Mouse (Mus musculus) heart, embryonic 15.5 days (tissue): Measurements from ENCODE around the gene Adra2a. TPM values are rescaled to one million over a fixed set of nuclear protein-coding genes. Genes with fewer than 3 reads are reported as not detected.
A peak's percentile ranks its signal among the peaks of the same experiment; 100 is the strongest.

Experiments used
- ATAC-seq: fragments of 200-750 bp; cut with Nextera tagmentation; replicated peaks from 2 replicates; pipeline ENCODE4 v1.8.0; 2017; ENCODE audit warnings: low read depth, moderate TSS enrichment; ENCODE audit not compliant: insufficient number of reproducible peaks, insufficient read depth, low FRiP score
- H3K27ac ChIP-seq: fragments of 300-500 bp; sonication (generic); 2 replicates; pipeline ENCODE4 v1.5.1; 2015; ENCODE audit warnings: mild to moderate bottlenecking, inconsistent platforms
- H3K27me3 ChIP-seq: fragments of 300-500 bp; sonication (generic); 2 replicates; pipeline ENCODE4 v1.6.1; 2015; ENCODE audit warnings: inconsistent platforms
- H3K36me3 ChIP-seq: fragments of 300-500 bp; sonication (generic); 2 replicates; pipeline ENCODE4 v1.6.1; 2015; ENCODE audit warnings: mild to moderate bottlenecking, inconsistent platforms
- H3K4me1 ChIP-seq: fragments of 300-500 bp; sonication (generic); replicated peaks from 2 replicates; pipeline ENCODE4 v1.6.1; 2015; ENCODE audit warnings: inconsistent platforms
- H3K4me2 ChIP-seq: fragments of 300-500 bp; sonication (generic); 2 replicates; pipeline ENCODE4 v1.6.1; 2015; ENCODE audit warnings: inconsistent platforms, mild to moderate bottlenecking, moderate library complexity
- H3K4me3 ChIP-seq: fragments of 300-500 bp; sonication (generic); 2 replicates; pipeline ENCODE4 v1.5.1; 2015; ENCODE audit warnings: mild to moderate bottlenecking, inconsistent platforms
- H3K9ac ChIP-seq: fragments of 300-500 bp; sonication (generic); 2 replicates; pipeline ENCODE4 v1.6.1; 2015; ENCODE audit warnings: mild to moderate bottlenecking, inconsistent platforms
- H3K9me3 ChIP-seq: fragments of 300-500 bp; sonication (generic); replicated peaks from 2 replicates; pipeline ENCODE4 v1.6.1; 2016; ENCODE audit warnings: inconsistent platforms
- WGBS: fragments of 180-500 bp; shearing (Covaris S2); methylation state at CpG from one replicate; pipeline ENCODE4 v1.1.7; 2015; ENCODE audit warnings: mixed read lengths; 5-methylcytosine and 5-hydroxymethylcytosine counted together
- polyA plus RNA-seq: library from polyadenylated mRNA; unstranded; fragments of >200 nt; fragmentation: Nextera tagmentation; extraction: Ambion mirVana; gene quantifications from 2 replicates; pipeline ENCODE4 v1.2.1, GENCODE M21; 2015

Adra2a gene
- polyA plus RNA-seq = 0.05 and 0.19 TPM in 2 replicates

DNA sequence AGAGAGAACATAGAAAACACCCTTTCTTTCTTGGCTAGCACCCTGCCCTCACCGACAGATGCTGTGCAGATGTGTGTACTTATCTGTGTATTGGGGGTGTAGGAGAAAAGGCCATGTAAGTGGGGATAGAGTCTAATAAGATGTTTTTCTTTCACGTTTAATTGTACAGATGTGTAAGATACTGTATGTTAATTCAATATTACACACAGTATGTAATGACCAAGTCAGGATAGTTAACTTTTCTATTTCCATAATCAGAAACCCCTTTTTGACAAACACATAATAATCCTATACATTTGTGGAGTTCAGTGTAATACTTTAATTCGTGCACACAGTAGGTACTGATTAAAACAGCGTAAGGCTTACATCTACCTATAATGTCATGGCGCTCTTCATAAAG is at the start of gene Adra2a:
TSS of gene Adra2a (plus strand) at position 301 of the 400 bp plus-strand sequence.
- H3K27me3 ChIP-seq = peaks cover 56% of the 10 kb centered on the region
- H3K9me3 ChIP-seq = no peaks in the 10 kb centered on the region
- no peaks in the 10 kb centered on the region for H3K36me3 ChIP-seq
- H3K9ac ChIP-seq = peak within 1 kb of the TSS; percentile 58
- WGBS = 75% methylated on average over 5 of the region's 5 CpGs
- peak within 1 kb of the TSS; percentile 62 for H3K4me3 ChIP-seq
- H3K27ac ChIP-seq = no peak within 1 kb of the TSS
- H3K4me1 ChIP-seq = peaks cover 48% of the 10 kb centered on the region
- ATAC-seq = no peak
- H3K4me2 ChIP-seq = peak within 1 kb of the TSS; percentile 98

DNA sequence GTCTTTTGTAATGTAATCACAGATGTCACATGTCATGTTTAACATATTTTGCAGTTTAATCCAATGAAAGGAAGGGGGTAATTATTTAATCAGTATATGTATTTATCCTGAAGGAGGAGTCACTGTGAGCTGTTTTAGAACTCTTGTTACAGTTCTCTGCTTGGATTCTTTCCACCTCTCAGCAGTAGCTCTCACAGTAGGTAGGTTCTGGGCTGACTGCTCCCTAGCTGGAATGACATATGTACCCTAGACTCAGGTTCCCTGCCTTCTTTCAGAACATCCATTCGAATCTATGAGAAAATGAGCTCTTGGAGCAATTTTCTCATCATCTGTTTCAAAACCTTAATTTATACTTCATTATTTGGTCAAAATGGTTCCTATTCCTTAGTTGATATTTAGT is 49.7 kb upstream of the Adra2a start:
- 75% methylated on average over 1 of the region's 1 CpGs for WGBS

DNA sequence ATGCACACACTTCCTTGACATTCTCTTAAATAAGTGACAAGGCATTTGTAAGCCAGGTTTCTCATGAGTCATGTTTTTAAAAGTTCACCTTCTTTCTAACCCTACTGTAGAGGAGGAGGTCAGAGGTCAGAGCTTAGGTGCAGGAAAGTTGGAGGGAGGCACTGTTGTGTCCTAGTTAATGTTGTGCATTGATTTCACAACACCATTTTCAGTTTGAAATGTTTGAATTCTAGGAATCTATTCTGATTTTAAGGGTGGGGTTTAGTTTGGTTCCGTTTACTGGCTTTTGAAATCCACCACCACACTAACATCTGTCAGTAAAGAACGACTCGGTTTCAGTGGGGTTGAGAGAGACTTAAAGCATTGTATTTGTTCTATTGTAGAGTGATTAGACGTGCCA is 33.0 kb upstream of the Adra2a start:
- WGBS = 78% methylated on average over 4 of the region's 4 CpGs
- no peaks in the 10 kb centered on the region for H3K27me3 ChIP-seq
- no peaks in the 10 kb centered on the region for H3K36me3 ChIP-seq
- no peaks in the 10 kb centered on the region for H3K9me3 ChIP-seq
- ATAC-seq = no peak
- no peak overlapping the region for H3K4me3 ChIP-seq
- no peak overlapping the region for H3K9ac ChIP-seq
- H3K27ac ChIP-seq = no peak overlapping the region
- no peaks in the 10 kb centered on the region for H3K4me1 ChIP-seq
- H3K4me2 ChIP-seq = no peak overlapping the region

More for the DNA sequence above, 49.7 kb upstream of the Adra2a start:
- Histone ChIP-seq H3K4me2 (no peak overlapping the region), H3K27ac (no peak overlapping the region), H3K36me3 (no peaks in the 10 kb centered on the region), H3K9me3 (no peaks in the 10 kb centered on the region), H3K9ac (no peak overlapping the region), H3K4me3 (no peak overlapping the region), H3K27me3 (no peaks in the 10 kb centered on the region), H3K4me1 (no peaks in the 10 kb centered on the region)
- no peak for ATAC-seq

DNA sequence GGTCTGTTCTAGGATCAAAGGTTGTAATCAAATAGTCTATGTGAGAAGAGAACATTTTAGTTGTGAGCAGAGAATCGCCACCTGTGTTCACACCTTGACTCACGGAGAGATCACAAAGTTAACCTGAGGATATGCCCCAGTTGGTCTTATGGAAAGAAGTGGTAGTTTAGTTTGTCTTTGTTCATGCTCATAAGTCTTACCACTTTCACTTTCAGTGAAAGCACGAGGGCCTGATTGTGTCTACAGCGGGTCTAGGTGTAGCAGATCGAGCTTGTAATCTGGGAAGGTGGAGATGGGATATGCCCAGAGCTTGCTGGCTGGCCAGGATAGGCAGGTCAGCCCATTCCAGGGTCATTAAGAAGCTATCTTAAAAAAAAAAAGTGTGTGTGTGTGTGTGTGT is 29.0 kb upstream of the Adra2a start:
- no peak overlapping the region for H3K4me3 ChIP-seq
- H3K27me3 ChIP-seq = no peaks in the 10 kb centered on the region
- ATAC-seq = no peak
- H3K9ac ChIP-seq = no peak overlapping the region
- no peaks in the 10 kb centered on the region for H3K36me3 ChIP-seq
- H3K4me2 ChIP-seq = no peak overlapping the region
- H3K9me3 ChIP-seq = no peaks in the 10 kb centered on the region
- 91% methylated on average over 5 of the region's 5 CpGs for WGBS
- H3K27ac ChIP-seq = no peak overlapping the region
- H3K4me1 ChIP-seq = no peaks in the 10 kb centered on the region

DNA sequence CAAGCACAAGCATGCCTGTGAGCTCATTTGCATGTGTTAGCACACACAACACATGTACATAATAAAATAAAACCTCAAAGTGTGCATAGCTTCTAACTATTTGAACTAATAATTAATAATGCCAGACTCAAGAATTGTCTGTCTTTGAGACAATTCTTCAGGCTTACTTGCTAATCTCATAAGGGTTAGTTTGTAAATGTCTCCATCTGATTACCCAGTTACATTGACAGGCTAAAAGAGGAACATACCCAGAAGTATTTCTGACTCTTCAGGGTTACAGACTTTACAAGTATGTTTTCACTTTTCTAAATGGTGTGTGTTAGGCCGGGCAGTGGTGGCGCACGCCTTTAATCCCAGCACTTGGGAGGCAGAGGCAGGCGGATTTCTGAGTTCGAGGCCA is 28.4 kb upstream of the Adra2a start:
- Histone ChIP-seq H3K4me2 (no peak overlapping the region), H3K9ac (no peak overlapping the region), H3K4me1 (no peaks in the 10 kb centered on the region), H3K27me3 (no peaks in the 10 kb centered on the region), H3K9me3 (no peaks in the 10 kb centered on the region), H3K36me3 (no peaks in the 10 kb centered on the region), H3K4me3 (no peak overlapping the region), H3K27ac (no peak overlapping the region)
- 92% methylated on average over 5 of the region's 5 CpGs for WGBS
- no peak for ATAC-seq

DNA sequence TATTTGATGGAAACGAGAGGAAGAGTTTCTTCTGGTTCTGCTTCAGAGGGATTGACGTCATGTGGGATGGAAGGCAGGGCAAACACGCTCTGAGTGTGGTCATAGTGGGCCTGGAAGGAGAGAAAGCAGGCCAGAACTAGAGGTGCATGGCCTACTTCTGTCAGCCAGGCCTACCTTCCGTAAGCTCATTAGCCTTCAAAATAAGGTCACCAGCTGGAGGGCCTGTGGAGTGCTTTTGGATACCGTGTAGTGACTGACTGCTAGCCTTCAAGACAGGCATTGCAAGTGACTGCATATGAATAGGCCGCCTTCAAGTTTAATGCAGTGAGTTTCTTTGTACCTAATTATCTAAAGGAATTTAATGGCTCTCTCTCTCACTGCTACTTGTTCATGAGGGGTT is 8.9 kb upstream of the Adra2a start:
- 87% methylated on average over 6 of the region's 6 CpGs for WGBS

DNA sequence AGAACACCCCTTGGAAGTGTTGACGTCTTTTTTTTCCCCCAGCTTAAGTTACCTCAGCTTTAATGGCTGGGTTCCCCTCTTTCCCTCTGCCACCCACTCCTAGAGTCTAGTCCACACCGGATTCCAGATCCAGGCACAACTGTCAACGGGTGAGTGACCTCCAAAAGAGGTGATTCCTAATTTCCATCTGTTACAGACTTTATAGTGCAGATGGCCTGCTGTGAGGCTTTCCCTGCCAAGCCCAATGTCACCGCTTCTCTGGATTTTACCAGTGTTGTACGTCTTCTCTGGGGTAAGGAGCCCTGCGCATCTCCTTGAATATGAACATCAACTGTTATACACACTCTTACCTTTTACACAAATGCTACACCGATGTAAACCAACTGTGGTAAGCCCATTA is 4.5 kb upstream of the Adra2a start:
- no peak overlapping the region for H3K4me2 ChIP-seq
- H3K9me3 ChIP-seq = no peaks in the 10 kb centered on the region
- no peak overlapping the region for H3K4me3 ChIP-seq
- peaks cover 5% of the 10 kb centered on the region for H3K36me3 ChIP-seq
- H3K27ac ChIP-seq = no peak overlapping the region
- peaks cover 8% of the 10 kb centered on the region for H3K4me1 ChIP-seq
- WGBS = 79% methylated on average over 7 of the region's 7 CpGs
- no peak overlapping the region for H3K9ac ChIP-seq
- H3K27me3 ChIP-seq = peaks cover 12% of the 10 kb centered on the region
- no peak for ATAC-seq

More for the DNA sequence above, 8.9 kb upstream of the Adra2a start:
- ATAC-seq = no peak
- H3K36me3 ChIP-seq = peaks cover 23% of the 10 kb centered on the region
- no peak overlapping the region for H3K9ac ChIP-seq
- no peaks in the 10 kb centered on the region for H3K27me3 ChIP-seq
- H3K9me3 ChIP-seq = no peaks in the 10 kb centered on the region
- H3K4me2 ChIP-seq = no peak overlapping the region
- no peaks in the 10 kb centered on the region for H3K4me1 ChIP-seq
- no peak overlapping the region for H3K4me3 ChIP-seq
- H3K27ac ChIP-seq = no peak overlapping the region

DNA sequence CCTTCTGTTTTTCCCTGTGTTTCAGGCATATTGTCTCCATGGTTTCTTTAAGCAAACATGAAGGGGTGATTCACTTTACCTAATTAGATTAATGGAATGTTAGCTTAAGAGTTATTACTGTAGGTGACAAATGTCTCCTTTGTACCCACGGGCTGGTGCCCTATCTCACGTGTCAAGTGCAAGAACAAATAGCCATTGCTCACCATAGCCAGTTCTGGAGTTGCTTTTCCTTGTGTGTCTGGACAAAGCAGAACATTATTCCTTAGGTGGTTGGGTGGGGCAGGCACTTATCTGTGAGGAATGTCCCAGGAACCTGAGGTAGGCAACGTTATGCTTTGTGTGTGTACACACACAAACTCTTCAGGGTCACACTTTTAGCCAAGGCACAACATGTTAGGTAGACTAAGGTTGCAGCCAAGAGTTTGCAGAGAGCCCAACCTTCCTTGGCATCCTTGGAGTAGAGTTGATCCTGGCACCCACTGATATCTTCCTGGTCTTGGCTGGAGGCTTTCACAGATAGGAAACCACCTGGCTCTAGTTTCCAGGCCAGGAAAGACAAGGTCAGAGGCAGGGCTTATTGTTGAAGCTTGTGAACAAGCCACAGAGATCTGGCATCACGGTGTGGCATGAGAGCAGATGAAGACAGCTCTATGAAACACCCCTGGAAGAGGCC is 3.5 kb upstream of the Adra2a start:
- WGBS = 46% methylated on average over 4 of the region's 4 CpGs
- Histone ChIP-seq H3K4me3 (no peak overlapping the region), H3K27ac (no peak overlapping the region), H3K4me2 (no peak overlapping the region), H3K27me3 (peaks cover 22% of the 10 kb centered on the region), H3K4me1 (peaks cover 18% of the 10 kb centered on the region), H3K9me3 (no peaks in the 10 kb centered on the region), H3K36me3 (peaks cover 5% of the 10 kb centered on the region), H3K9ac (no peak overlapping the region)
- no peak for ATAC-seq

DNA sequence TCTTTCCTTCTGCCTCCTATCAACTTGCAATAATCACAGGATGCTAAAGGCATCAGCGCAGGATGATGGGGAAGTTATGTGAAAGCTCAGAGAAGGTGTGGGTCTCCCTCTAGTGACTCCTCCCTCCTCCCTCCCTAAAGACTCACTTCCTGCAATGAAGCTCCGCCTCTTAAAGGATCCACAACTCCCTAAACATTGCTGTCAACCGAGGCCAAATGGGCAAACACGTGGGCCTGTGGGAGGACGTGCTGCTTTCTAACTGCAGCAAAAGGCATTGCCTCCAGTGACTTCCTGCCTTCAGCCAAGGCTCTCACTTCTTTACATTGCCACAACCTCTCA is 3.0 kb upstream of the Adra2a start:
- no peak for ATAC-seq
- 32% methylated on average over 5 of the region's 5 CpGs for WGBS
- Histone ChIP-seq H3K36me3 (peaks cover 5% of the 10 kb centered on the region), H3K9me3 (no peaks in the 10 kb centered on the region), H3K27me3 (peaks cover 27% of the 10 kb centered on the region), H3K4me1 (peaks cover 23% of the 10 kb centered on the region), H3K4me3 (no peak overlapping the region), H3K9ac (no peak overlapping the region), H3K27ac (no peak overlapping the region), H3K4me2 (no peak overlapping the region)

DNA sequence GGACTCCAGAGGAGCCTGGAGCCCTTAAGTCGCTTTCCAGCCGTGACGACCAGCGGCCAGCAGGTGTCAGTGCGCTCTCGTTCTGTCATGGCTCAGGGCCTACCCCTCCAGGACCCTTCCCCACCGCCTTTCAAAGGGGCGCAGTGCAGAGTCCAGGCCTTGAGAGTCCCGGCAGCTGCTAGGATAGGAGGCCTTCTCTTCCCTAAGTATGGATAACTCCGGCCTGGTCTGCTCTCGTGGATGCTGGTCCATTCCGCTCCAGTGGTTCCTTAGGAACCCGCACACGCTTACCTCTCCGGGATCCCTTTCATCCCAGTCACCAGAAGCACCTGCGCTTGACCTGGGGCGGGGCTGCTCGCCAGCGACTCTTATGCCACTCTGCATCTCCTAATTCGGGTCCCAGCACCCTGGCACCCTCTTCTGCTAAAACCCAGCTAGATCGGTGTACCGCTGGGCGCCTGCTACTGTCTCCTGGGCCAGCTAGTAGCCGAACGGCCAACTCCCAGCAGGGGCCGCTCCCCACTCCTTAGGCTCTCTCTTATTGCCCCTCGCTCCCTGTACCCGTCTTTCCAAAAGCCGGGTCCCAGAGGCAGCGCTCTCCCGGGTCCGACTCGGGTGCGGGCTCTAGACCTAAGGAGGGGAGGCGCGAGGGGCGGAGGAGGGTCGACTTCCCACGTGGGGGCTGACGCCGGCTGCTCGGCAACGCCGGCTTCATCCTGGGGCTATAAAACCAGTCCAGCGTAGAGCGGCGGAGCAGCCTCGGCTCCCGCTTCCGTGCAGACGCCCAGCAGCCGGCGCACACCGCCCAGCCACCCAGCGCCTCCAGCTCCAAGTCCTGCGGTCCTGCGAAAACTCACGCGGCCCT is 788 bp downstream of the Adra2a start:
- peak overlapping the region; percentile 58 for H3K9ac ChIP-seq
- no peaks in the 10 kb centered on the region for H3K9me3 ChIP-seq
- peak; percentile 68 for ATAC-seq
- no peaks in the 10 kb centered on the region for H3K36me3 ChIP-seq
- H3K4me3 ChIP-seq = peak overlapping the region; percentile 62
- H3K27ac ChIP-seq = no peak overlapping the region
- WGBS = under 1% methylated on average over 59 of the region's 59 CpGs
- H3K27me3 ChIP-seq = peaks cover 65% of the 10 kb centered on the region
- peak overlapping the region; percentile 98 for H3K4me2 ChIP-seq
- H3K4me1 ChIP-seq = peaks cover 48% of the 10 kb centered on the region

DNA sequence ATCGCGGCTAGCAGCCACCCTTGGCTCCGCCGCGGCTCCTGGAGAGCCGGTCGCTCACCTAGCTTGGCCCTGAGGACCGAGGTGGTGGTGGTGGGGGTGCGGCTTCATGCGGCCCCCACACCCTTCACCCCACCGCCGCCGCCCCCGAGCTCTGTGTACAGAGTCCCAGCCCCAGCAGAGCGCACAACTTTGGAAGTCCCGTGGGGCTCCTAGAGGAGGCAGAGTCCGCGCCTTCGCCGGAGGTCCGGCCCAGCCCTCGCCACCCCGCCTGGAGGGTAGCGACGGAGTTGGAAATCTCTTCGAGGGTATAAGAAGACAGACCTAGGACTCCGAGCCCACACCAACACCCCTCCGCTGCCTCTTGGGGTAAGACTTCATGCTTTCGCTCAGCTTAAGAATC is 1.5 kb downstream of the Adra2a start:
- Histone ChIP-seq H3K4me2 (peak overlapping the region; percentile 98), H3K9me3 (no peaks in the 10 kb centered on the region), H3K9ac (peak overlapping the region; percentile 58), H3K27ac (no peak overlapping the region), H3K27me3 (peaks cover 70% of the 10 kb centered on the region), H3K4me1 (peaks cover 48% of the 10 kb centered on the region), H3K4me3 (peak overlapping the region; percentile 62), H3K36me3 (no peaks in the 10 kb centered on the region)
- ATAC-seq = 0 out of 2 replicates have a peak, but pooled peaks have one; percentile 8
- under 1% methylated on average over 29 of the region's 29 CpGs for WGBS
